Mouse (Mus musculus) cerebellum, adult 2 months (tissue): Measurements from ENCODE around the gene Ctc1. TPM values are rescaled to one million over a fixed set of nuclear protein-coding genes. Genes with fewer than 3 reads are reported as not detected.
A peak's percentile ranks its signal among the peaks of the same experiment; 100 is the strongest.

Source experiments
- DNase-seq, 2 experiments: peaks; one replicate each; pipeline ENCODE4 v3.0.0; 2021
- H3K27ac ChIP-seq: fragments of 200-500 bp; 2 replicates; pipeline ENCODE4 v1.5.1; 2012; ENCODE audit warnings: low read length, control low read depth, inconsistent platforms; ENCODE audit not compliant: insufficient read depth
- H3K27me3 ChIP-seq: fragments of 200-500 bp; 2 replicates; pipeline ENCODE4 v1.6.1; 2012; ENCODE audit warnings: inconsistent platforms, mild to moderate bottlenecking, low read length, moderate library complexity; ENCODE audit not compliant: control insufficient read depth, insufficient read depth
- H3K4me1 ChIP-seq: fragments of 200-500 bp; 2 replicates; pipeline ENCODE4 v1.6.1; 2011; ENCODE audit warnings: low read length; ENCODE audit not compliant: control insufficient read depth, insufficient read depth
- H3K4me3 ChIP-seq: fragments of 200-500 bp; replicated peaks from 2 replicates; pipeline ENCODE3; 2011; ENCODE audit warnings: mild to moderate bottlenecking, low read depth, low read length, control low read depth; ENCODE audit not compliant: insufficient read depth
- CTCF ChIP-seq: fragments of 200-500 bp; IDR thresholded peaks from 2 replicates; pipeline ENCODE4 v1.5.1; 2011; ENCODE audit warnings: low read depth, mild to moderate bottlenecking, control low read depth, low read length, moderate library complexity, borderline replicate concordance; ENCODE audit not compliant: insufficient read depth
- POLR2A ChIP-seq: fragments of 200-500 bp; IDR thresholded peaks from 2 replicates; pipeline ENCODE4 v1.6.1; 2011; ENCODE audit warnings: low read length, control low read depth, borderline replicate concordance; ENCODE audit not compliant: insufficient read depth
- WGBS: fragments of 180-500 bp; shearing (Covaris S2); methylation state at CpG from one replicate; pipeline ENCODE4 v1.1.7; 2018; 5-methylcytosine and 5-hydroxymethylcytosine counted together
- polyA plus RNA-seq: library from polyadenylated mRNA; depleted of rRNA; stranded (reverse); fragments of >200 nt; gene quantifications from 2 replicates; pipeline ENCODE4 v1.2.3, GENCODE M21; 2012

The Ctc1 gene
- polyA plus RNA-seq, 1 experiment, result 46.3 TPM

- no peaks in the 10 kb centered on the region for H3K27me3 ChIP-seq
- no peak overlapping the region for H3K4me3 ChIP-seq
- WGBS, result 95% methylated on average over 3 of the region's 3 CpGs
- H3K4me1 ChIP-seq, result peaks cover 3% of the 10 kb centered on the region
- DNase-seq, result no peak
- TF ChIP-seq POLR2A, result no peak
- TF ChIP-seq CTCF, result no peak
- H3K27ac ChIP-seq, result no peak overlapping the region
These were observed 18.9 kb downstream of the Ctc1 start for GRCm38 (mm10) chr11:69034585-69034984.

GRCm38 (mm10) chr11:69035411-69035810, 19.7 kb downstream of the Ctc1 start:
- peak overlapping the region; percentile 19 for H3K4me3 ChIP-seq
- no peaks in the 10 kb centered on the region for H3K27me3 ChIP-seq
- TF ChIP-seq CTCF (no peak), POLR2A (no peak)
- H3K4me1 ChIP-seq, result peaks cover 3% of the 10 kb centered on the region
- H3K27ac ChIP-seq, result no peak overlapping the region
- DNase-seq, result no peak
- WGBS, result 83% methylated on average over 9 of the region's 9 CpGs

GRCm38 (mm10) chr11:69035849-69036248, 20.1 kb downstream of the Ctc1 start:
- peak; percentile 91 to 94 for DNase-seq
- H3K4me1 ChIP-seq, result peaks cover 3% of the 10 kb centered on the region
- H3K27me3 ChIP-seq, result no peaks in the 10 kb centered on the region
- 1% methylated on average over 8 of the region's 8 CpGs for WGBS
- H3K27ac ChIP-seq, result no peak overlapping the region
- TF ChIP-seq CTCF, result peak; percentile 80
- no peak; the same call in 1 of the 2 replicates for TF ChIP-seq POLR2A
- H3K4me3 ChIP-seq, result peak overlapping the region; percentile 55

- WGBS, result 6% methylated on average over 20 of the region's 20 CpGs
- DNase-seq, result peak; percentile 88 to 92
- H3K4me3 ChIP-seq, result peak overlapping the region; percentile 97
These were observed 20.9 kb downstream of the Ctc1 start for GRCm38 (mm10) chr11:69036486-69037230.

GRCm38 (mm10) chr11:69037231-69038061, 21.7 kb downstream of the Ctc1 start:
- Histone ChIP-seq H3K27me3 (no peaks in the 10 kb centered on the region), H3K4me1 (peaks cover 3% of the 10 kb centered on the region), H3K27ac (peak overlapping the region; percentile 72; the same call in 1 of the 2 replicates), H3K4me3 (peak overlapping the region; percentile 97)
- peak; percentile 84 to 87 for DNase-seq
- whole genome bisulfite sequencing, result under 1% methylated on average over 34 of the region's 34 CpGs
- TF ChIP-seq CTCF (no peak), POLR2A (no peak)

More at GRCm38 (mm10) chr11:69036486-69037230, 20.9 kb downstream of the Ctc1 start:
- TF ChIP-seq CTCF (no peak), POLR2A (no peak)
- Histone ChIP-seq H3K4me1 (peaks cover 3% of the 10 kb centered on the region), H3K27ac (peak overlapping the region; percentile 72; the same call in 1 of the 2 replicates), H3K27me3 (no peaks in the 10 kb centered on the region)

- no peaks in the 10 kb centered on the region for H3K27me3 ChIP-seq
- H3K4me3 ChIP-seq, result no peak overlapping the region
- TF ChIP-seq POLR2A (no peak), CTCF (no peak)
- peak in 1 of 2 experiments; percentile 33 for DNase-seq
- H3K4me1 ChIP-seq, result peaks cover 3% of the 10 kb centered on the region
- WGBS, result 72% methylated on average over 5 of the region's 5 CpGs
- H3K27ac ChIP-seq, result no peak overlapping the region
These were observed 22.5 kb downstream of the Ctc1 start for GRCm38 (mm10) chr11:69038173-69038572.

GRCm38 (mm10) chr11:69045531-69046394, 30.1 kb downstream of the Ctc1 start, which contains the start of gene Aurkb:
Aurkb (plus strand) TSS chr11:69045647.
- WGBS, result 1% methylated on average over 54 of the region's 54 CpGs
- DNase-seq, result peak; percentile 74 to 79
- no peak within 1 kb of the TSS for H3K27ac ChIP-seq

More at GRCm38 (mm10) chr11:69045531-69046394, 30.1 kb downstream of the Ctc1 start, which contains the start of gene Aurkb:
- Histone ChIP-seq H3K27me3 (no peaks in the 10 kb centered on the region), H3K4me3 (peak within 1 kb of the TSS; percentile 65), H3K4me1 (no peaks in the 10 kb centered on the region)
- TF ChIP-seq POLR2A, result no peak
- no peak for TF ChIP-seq CTCF
